Mouse (Mus musculus) heart, adult 2 months (tissue): ENCODE data around the gene Tmem50a.

Experiments
- CTCF ChIP-seq: fragments of 200-600 bp; IDR thresholded peaks from 2 replicates; pipeline ENCODE4 v1.8.1; 2022; ENCODE audit warnings: antibody characterized with exemption, mild to moderate bottlenecking, moderate library complexity
- EP300 ChIP-seq: fragments of 200-500 bp; IDR thresholded peaks from 2 replicates; pipeline ENCODE4 v1.6.1; 2011; ENCODE audit warnings: low read depth, low read length, control low read depth; ENCODE audit not compliant: insufficient read depth
- POLR2A ChIP-seq: fragments of 200-500 bp; IDR thresholded peaks from 2 replicates; pipeline ENCODE4 v1.6.1; 2011; ENCODE audit warnings: mild to moderate bottlenecking, low read depth, low read length, control low read depth; ENCODE audit not compliant: insufficient read depth

- peak; percentile 83 for TF ChIP-seq CTCF
- TF ChIP-seq EP300: no peak
- TF ChIP-seq POLR2A: no peak
These were observed 41.5 kb upstream of the Tmem50a start for GRCm38 (mm10) chr4:134956328-134956727.
